Mouse (Mus musculus) CH12.LX (cell line): ENCODE results near the gene C8a. TPM values are rescaled to one million over a fixed set of nuclear protein-coding genes. Genes with fewer than 3 reads are reported as not detected.

ENCODE experiments used
- DNase-seq: peaks from one replicate; pipeline ENCODE4 v3.0.0-alpha.2; 2013; ENCODE audit errors: extremely low read depth
- H3K27ac ChIP-seq: 2 replicates; pipeline ENCODE4 v1.5.1; 2012; ENCODE audit warnings: low read depth, mild to moderate bottlenecking, control low read depth, moderate library complexity; ENCODE audit not compliant: insufficient read depth
- H3K27me3 ChIP-seq: replicated peaks from 2 replicates; pipeline ENCODE3; 2012; ENCODE audit warnings: inconsistent platforms
- H3K36me3 ChIP-seq, 2 experiments: replicated peaks in 1 of 2; 2 replicates each; pipeline versions ENCODE3 to v1.6.1; 2012; ENCODE audit warnings: inconsistent platforms in 1 of 2, low read length in 1 of 2, mild to moderate bottlenecking in 1 of 2, mixed read lengths in 1 of 2, moderate library complexity in 1 of 2; ENCODE audit not compliant: control insufficient read depth in 1 of 2, insufficient read depth in 1 of 2
- H3K4me1 ChIP-seq, 2 experiments: 2 replicates each; pipeline ENCODE4 v1.6.1; 2012; ENCODE audit warnings: inconsistent platforms in 1 of 2, moderate library complexity in 1 of 2; ENCODE audit not compliant: insufficient read depth in 2 of 2, control insufficient read depth in 1 of 2
- H3K4me2 ChIP-seq: 2 replicates; pipeline ENCODE4 v1.6.1; 2012; ENCODE audit warnings: low read depth, mild to moderate bottlenecking, control low read depth; ENCODE audit not compliant: poor library complexity, insufficient read depth, severe bottlenecking
- H3K4me3 ChIP-seq, 3 experiments: fragments of 150-350 bp in 1 of 3; sonication (generic) in 1 of 3; replicated peaks in 1 of 3; 2 replicates each; pipeline versions ENCODE3 to v1.5.1; 2011 to 2012; ENCODE audit warnings: low read depth in 2 of 3, low read length in 2 of 3, mild to moderate bottlenecking in 2 of 3, moderate library complexity in 2 of 3, control low read depth in 1 of 3, improper control_type of control experiment in 1 of 3, inconsistent platforms in 1 of 3, mixed read lengths in 1 of 3; ENCODE audit not compliant: poor library complexity in 1 of 3
- H3K79me2 ChIP-seq: replicated peaks from 2 replicates; pipeline ENCODE4 v1.6.1; 2012; ENCODE audit warnings: mild to moderate bottlenecking, moderate library complexity; ENCODE audit not compliant: control insufficient read depth, poor library complexity, insufficient read depth, severe bottlenecking; ENCODE audit errors: extremely low read depth
- H3K9ac ChIP-seq: 2 replicates; pipeline ENCODE4 v1.6.1; 2012; ENCODE audit warnings: low read depth, mild to moderate bottlenecking, control low read depth, moderate library complexity; ENCODE audit not compliant: insufficient read depth
- H3K9me3 ChIP-seq: replicated peaks from 2 replicates; pipeline ENCODE3; 2012; ENCODE audit warnings: low read length, inconsistent platforms, mixed read lengths
- CHD2 ChIP-seq: IDR thresholded peaks from 2 replicates; pipeline ENCODE4 v1.6.1; 2011; ENCODE audit warnings: low read length, improper control_type of control experiment
- CTCF ChIP-seq, 2 experiments: IDR thresholded peaks in 1 of 2; conservative IDR thresholded peaks in 1 of 2; 2 replicates each; pipeline ENCODE4 v1.5.1; 2011 to 2012; ENCODE audit warnings: low read depth in 2 of 2, low read length in 2 of 2, improper control_type of control experiment in 1 of 2, inconsistent platforms in 1 of 2, mild to moderate bottlenecking in 1 of 2, moderate library complexity in 1 of 2
- EP300 ChIP-seq: IDR thresholded peaks from 2 replicates; pipeline ENCODE4 v1.6.1; 2011; ENCODE audit warnings: low read length, improper control_type of control experiment
- ETS1 ChIP-seq: conservative IDR thresholded peaks from 2 replicates; pipeline ENCODE4 v1.6.1; 2012; ENCODE audit warnings: low read depth, mild to moderate bottlenecking, inconsistent platforms, low read length, improper control_type of control experiment, moderate library complexity
- HCFC1 ChIP-seq: IDR thresholded peaks from 2 replicates; pipeline ENCODE4 v1.6.1; 2012; ENCODE audit warnings: low read depth, mild to moderate bottlenecking, inconsistent platforms, low read length, improper control_type of control experiment
- IRF4 ChIP-seq: IDR thresholded peaks from 2 replicates; pipeline ENCODE4 v1.6.1; 2014; ENCODE audit warnings: low read depth, mild to moderate bottlenecking, inconsistent platforms, low read length, improper control_type of control experiment
- JUND ChIP-seq: conservative IDR thresholded peaks from 2 replicates; pipeline ENCODE4 v1.6.1; 2011; ENCODE audit warnings: low read depth, low read length, improper control_type of control experiment
- KAT2A ChIP-seq: IDR thresholded peaks from 2 replicates; pipeline ENCODE4 v1.6.1; 2012; ENCODE audit warnings: low read length, improper control_type of control experiment, inconsistent platforms; ENCODE audit not compliant: insufficient replicate concordance
- MAFK ChIP-seq: IDR thresholded peaks from 2 replicates; pipeline ENCODE4 v1.6.1; 2011; ENCODE audit warnings: low read length, improper control_type of control experiment; ENCODE audit not compliant: insufficient replicate concordance
- MAZ ChIP-seq: IDR thresholded peaks from 2 replicates; pipeline ENCODE4 v1.6.1; 2012; ENCODE audit warnings: low read depth, mild to moderate bottlenecking, inconsistent platforms, low read length, improper control_type of control experiment, moderate library complexity
- MEF2A ChIP-seq: IDR thresholded peaks from 2 replicates; pipeline ENCODE4 v1.6.1; 2014; ENCODE audit warnings: low read depth, mild to moderate bottlenecking, inconsistent platforms, low read length, improper control_type of control experiment, borderline replicate concordance
- MXI1 ChIP-seq: IDR thresholded peaks from 2 replicates; pipeline ENCODE4 v1.6.1; 2011; ENCODE audit warnings: mild to moderate bottlenecking, low read depth, low read length, improper control_type of control experiment
- NELFE ChIP-seq: IDR thresholded peaks from 2 replicates; pipeline ENCODE4 v1.6.1; 2011; ENCODE audit warnings: low read depth, low read length, improper control_type of control experiment
- NRF1 ChIP-seq: IDR thresholded peaks from 2 replicates; pipeline ENCODE4 v1.6.1; 2014; ENCODE audit warnings: low read depth, mild to moderate bottlenecking, inconsistent platforms, low read length, improper control_type of control experiment, moderate library complexity
- POLR2A ChIP-seq: IDR thresholded peaks from 2 replicates; pipeline ENCODE4 v1.6.1; 2011; ENCODE audit warnings: low read depth, mild to moderate bottlenecking, improper control_type of control experiment, low read length
- POLR2AphosphoS2 ChIP-seq: IDR thresholded peaks from 2 replicates; pipeline ENCODE4 v1.6.1; 2011; ENCODE audit warnings: low read depth, low read length, improper control_type of control experiment
- RAD21 ChIP-seq: IDR thresholded peaks from 2 replicates; pipeline ENCODE4 v1.6.1; 2011; ENCODE audit warnings: low read depth, mild to moderate bottlenecking, low read length, improper control_type of control experiment, moderate library complexity
- SIN3A ChIP-seq: IDR thresholded peaks from 2 replicates; pipeline ENCODE4 v1.6.1; 2012; ENCODE audit warnings: low read length, improper control_type of control experiment, inconsistent platforms
- TCF12 ChIP-seq: IDR thresholded peaks from 2 replicates; pipeline ENCODE4 v1.6.1; 2014; ENCODE audit warnings: low read depth, mild to moderate bottlenecking, inconsistent platforms, low read length, improper control_type of control experiment
- UBTF ChIP-seq: IDR thresholded peaks from 2 replicates; pipeline ENCODE4 v1.6.1; 2012; ENCODE audit warnings: low read depth, mild to moderate bottlenecking, inconsistent platforms, low read length, improper control_type of control experiment, moderate library complexity
- USF1 ChIP-seq: IDR thresholded peaks from 2 replicates; pipeline ENCODE4 v1.6.1; 2014; ENCODE audit warnings: low read depth, mild to moderate bottlenecking, inconsistent platforms, low read length, improper control_type of control experiment
- dilution Hi-C: fragments of 300-500 bp; cut with MboI; formaldehyde crosslinking; loops from 2 replicates; pipeline ENCODE4 v1.14.3; 2020; ENCODE audit warnings: low sequenced_read_pairs; ENCODE audit not compliant: extremely low pct_unique_long_range_greater_than_20kb, extremely low pct_ligation_motif_present
- in situ Hi-C: fragments of 300-500 bp; cut with MboI; formaldehyde crosslinking; loops from 3 replicates; pipeline ENCODE4 v1.14.3; 2019; ENCODE audit warnings: low sequenced_read_pairs, low pct_ligation_motif_present, low pct_unique_long_range_greater_than_20kb, mixed read lengths
- polyA plus RNA-seq: library from polyadenylated mRNA; unstranded; fragments of >175 nt; gene quantifications from 2 replicates; pipeline ENCODE4 v1.2.1, GENCODE M21; 2012; ENCODE audit warnings: low read depth; ENCODE audit not compliant: insufficient read length
- total RNA-seq, 2 experiments: library from RNA; depleted of rRNA; stranded (reverse); fragments of 300-350 nt in 1 of 2; fragments of >200 nt in 1 of 2; gene quantifications; 2 replicates each; pipeline ENCODE4 v1.2.3; 2012 to 2014

C8a gene
- total and polyA plus RNA-seq, 3 experiments, result 0.21 to 0.76 (median 0.40) TPM

- DNase-seq, result no peak
- no peak for TF ChIP-seq MAZ
- no peak for TF ChIP-seq USF1
- no peak for TF ChIP-seq CHD2
- no peak for TF ChIP-seq CTCF (conservative IDR thresholded peaks at IDR 0.05 in 1 of 2, IDR thresholded peaks at IDR 0.05 in 1 of 2; ENCODE audit: low read depth in 2 of 2, low read length in 2 of 2)
- in situ Hi-C loops (no loop called here), dilution Hi-C loops (no loop called here)
- Histone ChIP-seq H3K4me1 (peaks cover 0 to 4% of the 10 kb centered on the region in 2 experiments; a peak in 1 of 4 replicates), H3K9ac (no peak overlapping the region), H3K27ac (no peak overlapping the region), H3K36me3 (no peaks in the 10 kb centered on the region), H3K9me3 (peaks cover 7% of the 10 kb centered on the region), H3K4me3 (no peak overlapping the region), H3K4me2 (no peak overlapping the region), H3K27me3 (no peaks in the 10 kb centered on the region), H3K79me2 (no peaks in the 10 kb centered on the region)
Measured at GRCm38 (mm10) chr4:104835096-104835495, 41.1 kb downstream of the C8a start.

GRCm38 (mm10) chr4:104828939-104829338 lies 47.3 kb downstream of the C8a start:
- DNase-seq, result no peak
- Histone ChIP-seq H3K9ac (no peak overlapping the region), H3K4me1 (peaks cover 0 to 4% of the 10 kb centered on the region in 2 experiments; a peak in 1 of 4 replicates), H3K4me2 (no peak overlapping the region), H3K36me3 (no peaks in the 10 kb centered on the region), H3K9me3 (peaks cover 10% of the 10 kb centered on the region), H3K4me3 (no peak overlapping the region)
- in situ Hi-C loops, result no loop called here
- TF ChIP-seq SIN3A (no peak), MEF2A (no peak), ETS1 (no peak), HCFC1 (no peak), MXI1 (no peak), IRF4 (no peak), MAZ (no peak), NRF1 (no peak), UBTF (no peak), POLR2A (no peak), TCF12 (no peak), NELFE (no peak), KAT2A (no peak), JUND (no peak), EP300 (no peak), RAD21 (no peak), MAFK (no peak), POLR2AphosphoS2 (no peak)
- TF ChIP-seq, all 38 proteins: peak for 0
- Histone ChIP-seq H3K79me2 (no peaks in the 10 kb centered on the region), H3K27ac (no peak overlapping the region), H3K27me3 (no peaks in the 10 kb centered on the region)
- dilution Hi-C loops, result no loop called here
